Mouse (Mus musculus) macrophage (primary cell): ENCODE measurements at regions not wholly inside any gene's neighbourhood (a gene's known extent, or its start where the extent isn't known, plus 50 kb on each side); places are given as distances from the start of the nearest gene placed in this dataset.

Source experiments
- H3K27ac ChIP-seq: fragments of 350-480 bp; formaldehyde crosslinking; 2 replicates; pipeline ENCODE4 v1.9.0; 2021
- H3K36me3 ChIP-seq: fragments of 350-480 bp; formaldehyde crosslinking; 2 replicates; pipeline ENCODE4 v1.9.0; 2021; ENCODE audit errors: inconsistent target
- H3K4me3 ChIP-seq: fragments of 350-480 bp; formaldehyde crosslinking; 2 replicates; pipeline ENCODE4 v1.9.0; 2021; ENCODE audit errors: inconsistent target
- H3K79me2 ChIP-seq: fragments of 350-480 bp; formaldehyde crosslinking; 2 replicates; pipeline ENCODE4 v1.9.0; 2021; ENCODE audit errors: inconsistent target
- WGBS: methylation state at CpG from one replicate; pipeline ENCODE4 v1.1.7; 2026; ENCODE audit warnings: inconsistent platforms; ENCODE audit not compliant: missing documents; 5-methylcytosine and 5-hydroxymethylcytosine counted together

DNA sequence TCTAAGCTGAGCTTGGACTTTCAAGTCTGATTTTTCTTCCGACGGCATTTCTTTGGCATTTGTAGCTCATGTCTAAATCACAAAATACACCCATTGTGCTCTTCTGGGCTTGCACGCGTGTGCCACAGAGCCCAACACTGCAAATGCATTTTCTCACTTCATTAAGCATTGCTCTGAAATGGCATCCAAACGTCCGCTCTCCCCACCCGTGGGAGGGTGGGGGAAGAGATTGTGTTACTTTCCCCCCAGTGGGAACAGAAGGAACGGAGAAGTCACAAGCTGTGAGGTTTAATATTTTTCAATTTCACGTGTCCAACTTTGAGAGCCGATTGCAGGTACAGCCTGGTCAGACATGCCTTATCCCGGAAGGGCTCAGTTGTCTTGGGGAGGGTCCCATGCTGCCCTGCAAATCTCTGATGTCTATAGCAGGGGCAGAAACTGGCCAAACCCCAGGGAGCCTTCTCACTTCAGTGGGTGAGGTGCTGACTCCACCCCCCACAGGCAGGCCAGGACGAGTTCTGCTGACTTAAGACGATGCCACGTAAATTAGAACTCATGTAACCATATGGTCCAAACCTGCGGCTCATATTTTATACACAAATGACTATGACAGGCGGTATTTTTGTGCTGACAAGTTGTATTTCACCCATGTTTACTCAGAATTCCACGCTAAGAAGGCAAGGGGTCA, 371.5 kb upstream of the Nfe2l3 start:
- Histone ChIP-seq H3K4me3 (no peak overlapping the region), H3K27ac (no peak overlapping the region), H3K79me2 (no peaks in the 10 kb centered on the region), H3K36me3 (no peaks in the 10 kb centered on the region)
- 85% methylated on average over 17 of the region's 17 CpGs for WGBS

DNA sequence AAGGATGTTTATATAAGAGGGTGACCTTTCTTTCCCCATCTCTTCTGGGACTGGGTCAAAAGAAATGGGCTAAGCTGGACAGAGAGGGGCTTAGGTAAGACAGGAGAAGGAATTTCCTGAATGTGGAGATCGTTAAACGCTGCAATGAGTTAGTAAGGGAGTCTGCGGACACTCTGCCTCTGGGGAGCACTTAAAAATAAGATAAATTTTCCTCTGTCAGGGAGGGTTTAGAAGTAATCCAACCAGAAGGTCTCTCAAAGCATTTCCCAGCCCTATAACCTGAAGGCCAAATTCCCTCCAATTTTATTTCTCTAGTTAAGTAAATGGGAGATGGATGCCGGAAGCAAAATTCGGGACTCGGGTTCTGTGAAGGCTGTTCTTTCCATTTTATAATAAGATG, 367.3 kb upstream of the Nfe2l3 start:
- H3K27ac ChIP-seq: no peak overlapping the region
- 91% methylated on average over 6 of the region's 6 CpGs for WGBS
- H3K79me2 ChIP-seq: no peaks in the 10 kb centered on the region
- H3K4me3 ChIP-seq: no peak overlapping the region
- H3K36me3 ChIP-seq: no peaks in the 10 kb centered on the region

DNA sequence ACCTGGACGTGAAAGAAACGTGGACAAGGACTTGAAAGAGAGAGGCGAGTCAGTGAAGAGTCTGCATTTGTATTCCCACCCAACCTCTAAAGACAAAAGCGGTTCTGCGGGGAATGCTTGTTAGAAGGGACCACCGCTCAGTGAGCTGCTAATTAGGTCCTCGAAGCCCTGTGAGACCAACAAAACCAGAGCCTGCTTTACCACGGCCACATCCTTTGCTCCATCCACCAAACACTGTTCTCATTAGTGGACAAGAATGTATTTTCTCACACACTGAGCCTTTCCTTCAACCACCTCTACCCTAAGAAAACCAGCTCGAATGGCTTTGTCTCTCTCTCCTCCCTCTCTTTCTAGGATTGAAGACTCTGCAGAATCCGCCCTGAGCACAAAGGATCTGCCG, 365.1 kb upstream of the Nfe2l3 start:
- no peak overlapping the region for H3K4me3 ChIP-seq
- 89% methylated on average over 11 of the region's 11 CpGs for WGBS
- no peaks in the 10 kb centered on the region for H3K36me3 ChIP-seq
- no peaks in the 10 kb centered on the region for H3K79me2 ChIP-seq
- H3K27ac ChIP-seq: no peak overlapping the region

- no peaks in the 10 kb centered on the region for H3K79me2 ChIP-seq
- no peak overlapping the region for H3K4me3 ChIP-seq
- H3K36me3 ChIP-seq: no peaks in the 10 kb centered on the region
- 89% methylated on average over 5 of the region's 5 CpGs for WGBS
- no peak overlapping the region for H3K27ac ChIP-seq
Observed at GRCm38 (mm10) chr6:51069945-51070344, 362.5 kb upstream of the Nfe2l3 start.

DNA sequence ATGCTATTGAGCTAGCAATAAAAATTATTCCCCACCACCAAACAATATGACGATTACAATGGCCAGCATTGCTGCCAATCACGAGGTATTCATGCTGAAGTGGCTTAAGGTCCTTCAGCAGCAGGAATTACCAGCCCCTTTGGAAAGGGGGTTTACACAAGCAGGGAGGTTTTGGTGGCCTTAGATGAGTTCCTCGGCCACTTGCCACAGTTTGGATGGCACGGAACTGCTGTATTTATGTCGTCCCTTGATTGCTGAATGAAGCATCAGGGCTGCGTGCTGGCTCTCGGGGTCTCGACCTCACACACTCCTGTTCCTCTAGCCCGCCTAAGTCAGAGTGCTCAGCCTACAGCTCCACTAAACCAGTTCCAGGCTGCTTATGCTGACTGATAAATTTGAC, 361.2 kb upstream of the Nfe2l3 start:
- 82% methylated on average over 9 of the region's 9 CpGs for WGBS

DNA sequence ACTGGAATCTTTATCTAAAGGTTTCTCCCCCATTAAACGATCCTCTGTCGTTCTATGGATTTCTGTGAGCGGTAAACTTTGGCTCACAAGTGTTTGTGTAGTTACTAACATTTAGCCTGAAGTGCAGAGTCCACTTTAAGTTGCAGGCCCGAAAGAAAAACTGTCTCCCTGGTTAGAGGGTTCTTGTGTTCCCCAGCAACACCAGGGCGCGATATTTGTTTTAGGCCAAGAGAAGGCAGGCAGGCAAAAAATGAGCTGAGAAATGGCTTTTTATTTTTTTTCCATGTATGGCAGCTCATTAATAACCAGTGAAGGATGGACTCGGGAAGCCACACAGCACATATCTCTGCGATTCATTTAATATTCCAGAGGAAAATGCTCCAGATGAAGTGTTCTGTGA, 357.4 kb upstream of the Nfe2l3 start:
- no peak overlapping the region for H3K4me3 ChIP-seq
- 90% methylated on average over 8 of the region's 8 CpGs for WGBS
- no peak overlapping the region for H3K27ac ChIP-seq
- H3K79me2 ChIP-seq: no peaks in the 10 kb centered on the region
- no peaks in the 10 kb centered on the region for H3K36me3 ChIP-seq

More for the DNA sequence above, 361.2 kb upstream of the Nfe2l3 start:
- no peaks in the 10 kb centered on the region for H3K79me2 ChIP-seq
- H3K36me3 ChIP-seq: no peaks in the 10 kb centered on the region
- H3K4me3 ChIP-seq: no peak overlapping the region
- no peak overlapping the region for H3K27ac ChIP-seq

DNA sequence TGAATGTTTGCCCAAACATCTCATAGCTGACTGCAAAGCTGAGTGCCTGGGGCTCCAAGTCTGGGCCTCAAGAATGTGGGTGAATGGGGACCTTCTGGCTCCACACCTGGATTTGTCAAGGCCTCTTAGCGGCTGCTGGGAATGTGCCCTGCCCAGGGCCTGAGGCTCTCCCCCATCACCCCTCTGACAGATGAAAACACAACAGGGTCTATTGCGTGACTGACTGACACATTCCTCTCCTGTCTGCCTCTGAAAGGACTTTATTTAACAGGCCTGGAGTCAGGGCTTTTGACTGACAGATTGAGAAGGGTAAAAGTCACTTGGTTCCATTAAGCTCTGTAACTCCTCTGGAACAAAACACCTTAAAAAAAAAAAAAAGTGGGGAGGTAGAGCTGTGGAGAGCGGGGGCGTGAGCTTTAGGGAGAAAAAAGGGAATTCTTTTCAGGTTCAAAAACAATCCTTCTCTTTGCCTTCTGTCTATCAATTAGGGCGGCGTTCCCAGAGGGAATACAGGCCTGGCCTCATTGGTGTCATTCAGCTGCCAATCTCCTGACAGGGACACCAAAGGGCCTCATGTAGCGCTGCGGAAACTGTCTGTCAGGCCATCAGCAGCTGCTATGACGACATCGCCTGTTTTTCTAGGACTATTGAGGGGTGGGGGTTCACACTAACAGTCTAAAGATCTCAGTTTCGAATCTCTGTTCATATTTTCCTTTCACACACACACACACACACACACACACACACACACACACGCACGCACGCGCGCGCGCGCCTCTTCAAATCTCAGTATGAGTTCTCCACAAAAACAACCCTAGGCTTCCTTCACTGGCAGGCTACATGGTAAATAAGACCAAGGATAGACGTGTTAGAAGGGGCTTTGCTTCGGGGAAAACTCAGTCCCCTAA, 355.4 kb upstream of the Nfe2l3 start:
- Histone ChIP-seq H3K79me2 (no peaks in the 10 kb centered on the region), H3K36me3 (no peaks in the 10 kb centered on the region), H3K27ac (no peak overlapping the region), H3K4me3 (no peak overlapping the region)
- WGBS: 93% methylated on average over 18 of the region's 21 CpGs

DNA sequence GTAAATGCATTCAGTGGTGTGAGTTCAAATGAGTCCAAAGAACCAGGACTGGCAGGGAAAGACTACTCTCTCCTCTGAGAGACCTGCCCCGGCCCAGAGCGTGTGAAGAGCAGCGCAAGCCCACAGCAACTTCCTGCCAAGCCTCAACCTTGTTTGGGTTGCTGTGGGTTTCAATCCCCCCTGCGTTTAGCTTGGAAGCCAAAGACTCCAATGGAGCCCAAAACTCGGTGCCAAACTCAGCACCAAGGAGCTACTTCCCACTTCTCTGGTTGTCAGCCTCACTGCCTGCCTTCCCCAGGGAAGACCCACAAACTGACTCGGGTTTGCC, 354.7 kb upstream of the Nfe2l3 start:
- 51% methylated on average over 6 of the region's 6 CpGs for WGBS
- Histone ChIP-seq H3K4me3 (no peak overlapping the region), H3K27ac (no peak overlapping the region), H3K36me3 (no peaks in the 10 kb centered on the region), H3K79me2 (no peaks in the 10 kb centered on the region)

- Histone ChIP-seq H3K79me2 (no peaks in the 10 kb centered on the region), H3K36me3 (no peaks in the 10 kb centered on the region), H3K4me3 (no peak overlapping the region), H3K27ac (no peak overlapping the region)
- WGBS: 80% methylated on average over 11 of the region's 11 CpGs
Observed at GRCm38 (mm10) chr6:51078353-51078966, 354.0 kb upstream of the Nfe2l3 start.

- H3K79me2 ChIP-seq: no peaks in the 10 kb centered on the region
- H3K36me3 ChIP-seq: no peaks in the 10 kb centered on the region
- no peak overlapping the region for H3K4me3 ChIP-seq
- 95% methylated on average over 5 of the region's 5 CpGs for WGBS
- H3K27ac ChIP-seq: no peak overlapping the region
Observed at GRCm38 (mm10) chr6:51078967-51079355, 353.5 kb upstream of the Nfe2l3 start.

DNA sequence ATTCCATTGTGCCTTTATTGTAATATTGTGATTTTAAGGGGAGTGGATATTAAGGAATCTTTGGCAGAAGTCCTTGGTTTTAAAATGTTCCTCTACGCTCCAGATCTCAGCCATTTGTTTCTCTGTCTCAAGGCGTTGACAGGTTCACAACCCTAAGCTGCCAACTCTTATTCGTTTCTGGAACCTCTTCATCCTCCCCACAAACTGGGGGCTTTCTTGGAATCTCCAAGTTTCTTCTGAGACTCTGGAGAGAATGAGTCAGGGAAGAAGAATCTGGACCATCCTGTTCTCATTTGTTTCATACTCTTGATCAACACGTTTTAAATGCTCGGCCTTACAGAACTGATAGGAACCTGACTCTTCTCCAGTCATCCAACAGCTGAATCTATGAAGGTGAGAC, 351.4 kb upstream of the Nfe2l3 start:
- Histone ChIP-seq H3K4me3 (no peak overlapping the region), H3K36me3 (no peaks in the 10 kb centered on the region), H3K27ac (no peak overlapping the region), H3K79me2 (no peaks in the 10 kb centered on the region)
- 91% methylated on average over 5 of the region's 5 CpGs for WGBS

DNA sequence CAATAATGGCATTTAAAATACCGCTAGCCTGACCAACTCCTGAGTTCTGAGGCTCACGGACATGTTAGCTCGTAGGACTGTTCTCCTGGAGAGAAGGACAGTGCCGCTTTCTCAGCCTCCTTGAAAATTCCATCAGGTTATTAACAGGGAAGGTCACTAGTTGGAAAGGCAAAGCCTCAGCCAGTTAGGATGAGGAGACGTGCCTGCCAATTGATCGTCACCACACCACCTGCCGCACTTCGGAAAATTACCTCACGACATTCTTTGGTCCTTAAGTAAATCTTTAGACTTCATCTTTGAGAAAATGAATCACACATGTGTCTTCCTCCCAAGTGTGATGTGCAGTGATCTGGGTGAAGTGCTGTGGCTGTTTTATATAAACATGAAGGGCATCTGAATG, 347.8 kb upstream of the Nfe2l3 start:
- WGBS: 92% methylated on average over 9 of the region's 9 CpGs
- Histone ChIP-seq H3K27ac (no peak overlapping the region), H3K4me3 (no peak overlapping the region)

GRCm38 (mm10) chr6:51085547-51085946, 346.9 kb upstream of the Nfe2l3 start:
- Histone ChIP-seq H3K79me2 (no peaks in the 10 kb centered on the region), H3K27ac (no peak overlapping the region), H3K4me3 (no peak overlapping the region), H3K36me3 (no peaks in the 10 kb centered on the region)
- WGBS: 67% methylated on average over 2 of the region's 2 CpGs

More for the DNA sequence above, 347.8 kb upstream of the Nfe2l3 start:
- no peaks in the 10 kb centered on the region for H3K79me2 ChIP-seq
- H3K36me3 ChIP-seq: no peaks in the 10 kb centered on the region

- H3K36me3 ChIP-seq: no peaks in the 10 kb centered on the region
- no peaks in the 10 kb centered on the region for H3K79me2 ChIP-seq
- H3K27ac ChIP-seq: no peak overlapping the region
- H3K4me3 ChIP-seq: no peak overlapping the region
- 87% methylated on average over 4 of the region's 4 CpGs for WGBS
Observed at GRCm38 (mm10) chr6:51086347-51086746, 346.1 kb upstream of the Nfe2l3 start.

GRCm38 (mm10) chr6:51087806-51088205, 344.7 kb upstream of the Nfe2l3 start:
- H3K79me2 ChIP-seq: no peaks in the 10 kb centered on the region
- WGBS: 80% methylated on average over 2 of the region's 2 CpGs
- no peaks in the 10 kb centered on the region for H3K36me3 ChIP-seq
- no peak overlapping the region for H3K27ac ChIP-seq
- no peak overlapping the region for H3K4me3 ChIP-seq
